Mouse (Mus musculus) megakaryocyte progenitor cell, adult 5-6 weeks (primary cell): Measurements from ENCODE around the gene Hipk3. TPM values are rescaled to one million over a fixed set of nuclear protein-coding genes. Genes with fewer than 3 reads are reported as not detected.

Experiments
- total RNA-seq, 2 experiments: library from RNA; stranded (forward) in 1 of 2; stranded (reverse) in 1 of 2; fragments of 157-497, 149-512 nt in 1 of 2; fragments of 200-1000 nt in 1 of 2; gene quantifications; 2 replicates each; pipeline versions ENCODE4 v1.2.3 to v1.2.4; 2015 to 2017

The Hipk3 gene
- total RNA-seq, 2 experiments from 2014 or later: 36.9 to 52.1 TPM

Other genes starting within 250 kb of the Hipk3 start
- not detected in 2 replicates for gene D430041D05Rik, start 83.4 kb downstream of the Hipk3 start, total RNA-seq (2015)
- gene D430041D05Rik, start 83.4 kb downstream of the Hipk3 start, total RNA-seq (2017): not detected in 2 replicates
- gene Cstf3, start 96.1 kb upstream of the Hipk3 start, total RNA-seq (2015): 41.5 and 60.7 TPM in 2 replicates
- 20.9 and 24.5 TPM in 2 replicates for gene Cstf3, start 96.1 kb upstream of the Hipk3 start, total RNA-seq (2017)
- 15.3 and 15.8 TPM in 2 replicates for gene Tcp11l1, start 217.7 kb upstream of the Hipk3 start, total RNA-seq (2015)
- gene Tcp11l1, start 217.7 kb upstream of the Hipk3 start, total RNA-seq (2017): 9.0 and 10.8 TPM in 2 replicates
- not detected in 2 replicates for gene Pin1rt1, start 221.9 kb upstream of the Hipk3 start, total RNA-seq (2015)
- gene Pin1rt1, start 221.9 kb upstream of the Hipk3 start, total RNA-seq (2017): not detected in 2 replicates
- 4.5 and 5.4 TPM in 2 replicates for gene Depdc7, start 248.4 kb upstream of the Hipk3 start, total RNA-seq (2015)
- 4.1 and 4.8 TPM in 2 replicates for gene Depdc7, start 248.4 kb upstream of the Hipk3 start, total RNA-seq (2017)